Mouse (Mus musculus): ENCODE data around the gene Acox1. TPM values are rescaled to one million over a fixed set of nuclear protein-coding genes. Genes with fewer than 3 reads are reported as not detected.
A peak's percentile ranks its signal among the peaks of the same experiment; 100 is the strongest.

Gene Acox1
- total and polyA plus RNA-seq, 3 experiments: 17.1 to 21.0 (median 20.4) TPM

DNA sequence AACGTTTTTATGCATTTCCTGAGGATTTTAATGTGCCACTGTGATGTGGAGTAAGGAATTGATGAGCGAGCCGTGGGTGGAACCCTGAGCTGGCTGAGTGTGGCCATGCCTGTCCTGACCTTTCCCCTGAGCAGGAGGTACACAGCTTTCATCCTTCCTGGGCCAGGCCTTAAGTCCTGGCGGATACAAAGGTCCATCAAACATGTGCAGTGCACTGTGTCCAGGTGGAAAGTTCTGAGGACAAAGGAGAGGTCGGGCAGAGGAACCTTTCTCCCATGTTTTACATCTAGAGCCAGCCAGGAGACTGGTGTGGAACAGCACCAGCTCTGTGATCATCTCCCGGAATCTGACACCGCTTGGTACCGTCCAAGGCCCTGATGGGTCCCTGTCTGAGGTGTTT, 10.4 kb upstream of the Acox1 start:
- no peak overlapping the region for H3K27ac ChIP-seq (ENCODE audit: insufficient read depth, low read depth)
- H3K4me1 ChIP-seq (ENCODE audit: control insufficient read depth in 1 of 2, insufficient read depth in 2 of 2): peaks cover 0 to 11% of the 10 kb centered on the region in 2 experiments; a peak in 3 of 4 replicates
- dilution Hi-C loops (cut with MboI; ENCODE audit: extremely low pct_ligation_motif_present, extremely low pct_unique_long_range_greater_than_20kb, low sequenced_read_pairs): no loop called here
- H3K4me2 ChIP-seq (ENCODE audit: insufficient read depth, low read depth, poor library complexity, severe bottlenecking): no peak overlapping the region
- in situ Hi-C loops (cut with MboI; ENCODE audit: low pct_ligation_motif_present, low pct_unique_long_range_greater_than_20kb, low sequenced_read_pairs): no loop called here
- TF ChIP-seq MAX (IDR thresholded peaks at IDR 0.05; ENCODE audit: low read length): no peak
- no peak for TF ChIP-seq CHD1 (IDR thresholded peaks at IDR 0.05; ENCODE audit: low read depth, low read length)
- TF ChIP-seq ZNF384 (IDR thresholded peaks at IDR 0.05; ENCODE audit: low read depth, low read length): no peak
- TF ChIP-seq PAX5 (IDR thresholded peaks at IDR 0.05; ENCODE audit: low read length): no peak
- TF ChIP-seq SIN3A (IDR thresholded peaks at IDR 0.05; ENCODE audit: low read length): no peak
- TF ChIP-seq USF1 (IDR thresholded peaks at IDR 0.05; ENCODE audit: low read depth, low read length): no peak
- TF ChIP-seq USF2 (conservative IDR thresholded peaks at IDR 0.05; ENCODE audit: low read depth, low read length): no peak
- no peak overlapping the region for H3K4me3 ChIP-seq (replicated peaks in 1 of 3; ENCODE audit: low read depth in 2 of 3, low read length in 2 of 3, poor library complexity in 1 of 3)
- no peaks in the 10 kb centered on the region for H3K79me2 ChIP-seq (replicated peaks; ENCODE audit: control insufficient read depth, extremely low read depth, insufficient read depth, poor library complexity, severe bottlenecking)
- no peaks in the 10 kb centered on the region for H3K27me3 ChIP-seq (replicated peaks)
- peaks cover 4% of the 10 kb centered on the region for H3K9me3 ChIP-seq (replicated peaks; ENCODE audit: low read length)
- DNase-seq (ENCODE audit: extremely low read depth): no peak
- H3K36me3 ChIP-seq (replicated peaks in 1 of 2; ENCODE audit: control insufficient read depth in 1 of 2, insufficient read depth in 1 of 2, low read length in 1 of 2): peaks cover 40 to 72% of the 10 kb centered on the region in 2 experiments
- H3K9ac ChIP-seq (ENCODE audit: insufficient read depth, low read depth): no peak overlapping the region

DNA sequence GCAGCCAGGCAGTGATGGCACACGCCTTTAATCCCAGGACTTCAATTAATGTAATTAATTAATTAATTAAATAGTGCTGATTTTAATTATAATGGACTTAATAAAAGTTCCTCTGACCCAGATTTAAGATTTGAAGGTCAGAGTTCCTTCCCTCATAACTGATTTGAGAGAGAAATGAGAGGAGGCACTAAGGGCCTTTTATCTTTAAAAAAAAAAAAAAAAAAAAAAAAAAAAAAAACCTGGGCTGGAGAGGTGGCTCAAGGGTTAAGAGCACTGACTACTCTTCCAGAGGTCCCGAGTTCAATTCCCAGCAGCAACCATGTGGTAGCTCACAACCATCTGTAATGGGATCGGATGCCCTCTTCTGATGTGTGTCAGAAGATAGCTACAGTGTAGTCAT, 9.8 kb upstream of the Acox1 start:
- H3K9ac ChIP-seq (ENCODE audit: insufficient read depth, low read depth): no peak overlapping the region
- in situ Hi-C loops (cut with MboI; ENCODE audit: low pct_ligation_motif_present, low pct_unique_long_range_greater_than_20kb, low sequenced_read_pairs): no loop called here
- H3K79me2 ChIP-seq (replicated peaks; ENCODE audit: control insufficient read depth, extremely low read depth, insufficient read depth, poor library complexity, severe bottlenecking): no peaks in the 10 kb centered on the region
- H3K27ac ChIP-seq (ENCODE audit: insufficient read depth, low read depth): no peak overlapping the region
- dilution Hi-C loops (cut with MboI; ENCODE audit: extremely low pct_ligation_motif_present, extremely low pct_unique_long_range_greater_than_20kb, low sequenced_read_pairs): no loop called here
- H3K4me2 ChIP-seq (ENCODE audit: insufficient read depth, low read depth, poor library complexity, severe bottlenecking): no peak overlapping the region
- DNase-seq (ENCODE audit: extremely low read depth): no peak
- no peaks in the 10 kb centered on the region for H3K27me3 ChIP-seq (replicated peaks)
- H3K9me3 ChIP-seq (replicated peaks; ENCODE audit: low read length): peaks cover 4% of the 10 kb centered on the region
- H3K4me3 ChIP-seq (replicated peaks in 1 of 3; ENCODE audit: low read depth in 2 of 3, low read length in 2 of 3, poor library complexity in 1 of 3): no peak overlapping the region
- H3K36me3 ChIP-seq (replicated peaks in 1 of 2; ENCODE audit: control insufficient read depth in 1 of 2, insufficient read depth in 1 of 2, low read length in 1 of 2): peaks cover 40 to 71% of the 10 kb centered on the region in 2 experiments
- TF ChIP-seq MAX (IDR thresholded peaks at IDR 0.05; ENCODE audit: low read length) (no peak), ZNF384 (IDR thresholded peaks at IDR 0.05; ENCODE audit: low read depth, low read length) (peak; percentile 68)
- H3K4me1 ChIP-seq (ENCODE audit: control insufficient read depth in 1 of 2, insufficient read depth in 2 of 2): peaks cover 0 to 11% of the 10 kb centered on the region in 2 experiments; a peak in 3 of 4 replicates

DNA sequence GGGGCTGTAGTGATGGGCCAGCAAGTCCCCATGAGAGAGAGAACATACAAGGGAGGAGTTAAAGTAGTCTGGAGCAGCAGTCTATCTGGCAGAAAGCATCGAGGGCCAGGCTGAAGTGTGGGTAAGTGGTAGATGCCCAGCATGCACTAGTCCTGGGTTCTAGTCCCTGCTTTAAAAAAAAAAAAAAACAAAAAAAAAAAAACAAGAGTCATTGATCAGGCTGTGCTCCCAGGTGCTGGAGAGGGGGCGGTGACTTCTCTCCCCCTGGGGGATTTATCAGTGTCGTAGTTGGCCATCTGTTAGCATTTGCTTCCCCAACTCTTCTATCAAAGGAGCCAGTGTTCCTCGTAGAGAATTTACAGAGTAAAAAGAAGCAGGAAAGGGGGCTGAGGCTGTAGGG, 7.8 kb upstream of the Acox1 start:
- DNase-seq (ENCODE audit: extremely low read depth): peak; percentile 30
- in situ Hi-C loops (cut with MboI; ENCODE audit: low pct_ligation_motif_present, low pct_unique_long_range_greater_than_20kb, low sequenced_read_pairs): no loop called here
- dilution Hi-C loops (cut with MboI; ENCODE audit: extremely low pct_ligation_motif_present, extremely low pct_unique_long_range_greater_than_20kb, low sequenced_read_pairs): no loop called here
- Histone ChIP-seq H3K27ac (ENCODE audit: insufficient read depth, low read depth) (no peak overlapping the region), H3K79me2 (replicated peaks; ENCODE audit: control insufficient read depth, extremely low read depth, insufficient read depth, poor library complexity, severe bottlenecking) (no peaks in the 10 kb centered on the region), H3K4me2 (ENCODE audit: insufficient read depth, low read depth, poor library complexity, severe bottlenecking) (no peak overlapping the region), H3K27me3 (replicated peaks) (no peaks in the 10 kb centered on the region), H3K36me3 (replicated peaks in 1 of 2; ENCODE audit: control insufficient read depth in 1 of 2, insufficient read depth in 1 of 2, low read length in 1 of 2) (peaks cover 36 to 67% of the 10 kb centered on the region in 2 experiments), H3K9ac (ENCODE audit: insufficient read depth, low read depth) (no peak overlapping the region), H3K4me3 (replicated peaks in 1 of 3; ENCODE audit: low read depth in 2 of 3, low read length in 2 of 3, poor library complexity in 1 of 3) (no peak overlapping the region), H3K4me1 (ENCODE audit: control insufficient read depth in 1 of 2, insufficient read depth in 2 of 2) (peaks cover 0 to 11% of the 10 kb centered on the region in 2 experiments; a peak in 3 of 4 replicates), H3K9me3 (replicated peaks; ENCODE audit: low read length) (peaks cover 4% of the 10 kb centered on the region)
- no peak for TF ChIP-seq EP300 (IDR thresholded peaks at IDR 0.05; ENCODE audit: low read length)
- TF ChIP-seq ZNF384 (IDR thresholded peaks at IDR 0.05; ENCODE audit: low read depth, low read length): peak; percentile 68
